Mouse (Mus musculus) myocyte (in vitro differentiated cells): ENCODE measurements around the gene Kif1c. TPM values are rescaled to one million over a fixed set of nuclear protein-coding genes. Genes with fewer than 3 reads are reported as not detected.

Experiments used
- H3K27me3 ChIP-seq: one replicate; pipeline ENCODE4 v1.6.1; 2011; ENCODE audit not compliant: control insufficient read depth, insufficient read depth, insufficient read length
- H3K36me3 ChIP-seq: one replicate; pipeline ENCODE4 v1.6.1; 2011; ENCODE audit not compliant: control insufficient read depth, insufficient read depth
- H3K4me2 ChIP-seq: one replicate; pipeline ENCODE4 v1.6.1; 2011; ENCODE audit warnings: low read depth, control low read depth
- H3K4me3 ChIP-seq: one replicate; pipeline ENCODE4 v1.5.1; 2011; ENCODE audit warnings: mild to moderate bottlenecking, control low read depth, moderate library complexity
- H3K79me2 ChIP-seq: one replicate; pipeline ENCODE4 v1.6.1; 2011; ENCODE audit not compliant: control insufficient read depth, insufficient read depth
- H3ac ChIP-seq: one replicate; pipeline ENCODE4 v1.6.1; 2011; ENCODE audit not compliant: control insufficient read depth, insufficient read length
- CEBPB ChIP-seq: IDR thresholded peaks from 2 replicates; pipeline ENCODE4 v1.6.1; 2011; ENCODE audit warnings: mild to moderate bottlenecking, moderate library complexity; ENCODE audit not compliant: poor library complexity, insufficient read depth, severe bottlenecking
- E2F4 ChIP-seq: IDR thresholded peaks from one replicate; pipeline ENCODE4 v1.6.1; 2011; ENCODE audit warnings: mild to moderate bottlenecking, control low read depth, moderate library complexity; ENCODE audit not compliant: insufficient read depth
- MAX ChIP-seq: IDR thresholded peaks from one replicate; pipeline ENCODE4 v1.6.1; 2011; ENCODE audit warnings: low read depth, mild to moderate bottlenecking, control low read depth
- MYOD1 ChIP-seq, 3 experiments: IDR thresholded peaks; one replicate each; pipeline ENCODE4 v1.6.1; 2011; ENCODE audit warnings: control low read depth in 2 of 3, low read depth in 2 of 3, mild to moderate bottlenecking in 2 of 3, moderate library complexity in 1 of 3; ENCODE audit not compliant: insufficient read length in 2 of 3, control insufficient read depth in 1 of 3
- MYOG ChIP-seq, 3 experiments: IDR thresholded peaks; one replicate each; pipeline ENCODE4 v1.6.1; 2011; ENCODE audit warnings: control low read depth in 2 of 3, low read depth in 2 of 3, mild to moderate bottlenecking in 2 of 3; ENCODE audit not compliant: insufficient read length in 2 of 3, control insufficient read depth in 1 of 3, insufficient read depth in 1 of 3
- POLR2A ChIP-seq: IDR thresholded peaks from one replicate; pipeline ENCODE4 v1.6.1; 2011; ENCODE audit warnings: low read depth, mild to moderate bottlenecking, control low read depth, moderate library complexity; ENCODE audit not compliant: insufficient read length
- POLR2AphosphoS2 ChIP-seq: IDR thresholded peaks from one replicate; pipeline ENCODE4 v1.6.1; 2011; ENCODE audit warnings: low read depth, control low read depth; ENCODE audit not compliant: insufficient read length
- REST ChIP-seq: IDR thresholded peaks from one replicate; pipeline ENCODE4 v1.6.1; 2011; ENCODE audit warnings: mild to moderate bottlenecking, control low read depth, moderate library complexity; ENCODE audit not compliant: insufficient read depth, insufficient read length
- SRF ChIP-seq: IDR thresholded peaks from one replicate; pipeline ENCODE4 v1.6.1; 2011; ENCODE audit warnings: low read depth; ENCODE audit not compliant: control insufficient read depth, insufficient read length
- TCF12 ChIP-seq: IDR thresholded peaks from one replicate; pipeline ENCODE4 v1.6.1; 2011; ENCODE audit warnings: mild to moderate bottlenecking, control low read depth; ENCODE audit not compliant: poor library complexity, insufficient read depth, severe bottlenecking
- TCF3 ChIP-seq: IDR thresholded peaks from one replicate; pipeline ENCODE4 v1.6.1; 2011; ENCODE audit warnings: low read depth, control low read depth; ENCODE audit not compliant: insufficient read length
- USF1 ChIP-seq: IDR thresholded peaks from one replicate; pipeline ENCODE4 v1.6.1; 2011; ENCODE audit warnings: low read depth, mild to moderate bottlenecking, control low read depth, moderate library complexity
- polyA plus RNA-seq: library from polyadenylated mRNA; unstranded; fragments of >200 nt; fragmentation: generic; extraction: Trizol; gene quantifications from one replicate; pipeline ENCODE4 v1.2.1, GENCODE M21; 2012; ENCODE audit warnings: missing spikeins

Gene Kif1c
- polyA plus RNA-seq, 1 experiment, result 96.3 TPM

- Histone ChIP-seq H3K4me3 (peak overlapping the region; percentile 68), H3K36me3 (no peaks in the 10 kb centered on the region), H3K27me3 (no peaks in the 10 kb centered on the region), H3K4me2 (peak overlapping the region; percentile 78), H3ac (peak overlapping the region; percentile 53), H3K79me2 (no peaks in the 10 kb centered on the region)
- TF ChIP-seq MAX (no peak), MYOG (IDR thresholded peaks at IDR 0.05; ENCODE audit: control insufficient read depth in 1 of 3, insufficient read depth in 1 of 3, insufficient read length in 2 of 3, low read depth in 2 of 3) (no peak), SRF (no peak), POLR2AphosphoS2 (no peak), MYOD1 (IDR thresholded peaks at IDR 0.05; ENCODE audit: control insufficient read depth in 1 of 3, insufficient read length in 2 of 3, low read depth in 2 of 3) (no peak), CEBPB (no peak), TCF12 (no peak), E2F4 (no peak), USF1 (no peak), TCF3 (no peak), POLR2A (no peak), REST (no peak)
Observed at GRCm38 (mm10) chr11:70688372-70688771, 12.0 kb upstream of the Kif1c start.

DNA sequence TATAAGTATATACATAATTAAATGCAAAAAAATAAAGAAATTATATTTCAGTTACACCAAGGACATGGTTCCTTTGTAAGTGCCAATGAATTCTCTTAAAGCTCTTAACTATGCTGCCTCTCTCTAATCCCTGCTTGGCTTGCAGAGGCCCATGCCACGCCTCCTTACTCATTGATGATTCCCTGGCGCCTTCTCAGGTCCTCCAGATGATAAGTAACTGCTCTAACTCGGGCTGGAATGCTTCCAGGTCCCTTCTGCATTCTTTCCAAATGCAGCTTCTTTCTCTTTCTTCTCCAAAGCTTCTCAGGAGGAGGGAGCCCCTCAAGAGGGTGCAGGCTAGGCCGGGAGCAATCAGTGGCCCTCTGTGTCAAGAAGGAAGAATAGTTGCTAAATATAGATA is 10.8 kb upstream of the Kif1c start:
- Histone ChIP-seq H3K36me3 (no peaks in the 10 kb centered on the region), H3K4me2 (no peak overlapping the region), H3ac (no peak overlapping the region), H3K4me3 (no peak overlapping the region), H3K27me3 (no peaks in the 10 kb centered on the region), H3K79me2 (no peaks in the 10 kb centered on the region)
- no peak for TF ChIP-seq E2F4
- TF ChIP-seq POLR2AphosphoS2, result no peak
- no peak for TF ChIP-seq MYOD1 (IDR thresholded peaks at IDR 0.05; ENCODE audit: control insufficient read depth in 1 of 3, insufficient read length in 2 of 3, low read depth in 2 of 3)
- TF ChIP-seq CEBPB, result no peak
- TF ChIP-seq TCF3, result no peak
- no peak for TF ChIP-seq MYOG (IDR thresholded peaks at IDR 0.05; ENCODE audit: control insufficient read depth in 1 of 3, insufficient read depth in 1 of 3, insufficient read length in 2 of 3, low read depth in 2 of 3)
- no peak for TF ChIP-seq USF1
- TF ChIP-seq MAX, result no peak
- no peak for TF ChIP-seq SRF
- no peak for TF ChIP-seq REST
- no peak for TF ChIP-seq TCF12
- TF ChIP-seq POLR2A, result no peak

DNA sequence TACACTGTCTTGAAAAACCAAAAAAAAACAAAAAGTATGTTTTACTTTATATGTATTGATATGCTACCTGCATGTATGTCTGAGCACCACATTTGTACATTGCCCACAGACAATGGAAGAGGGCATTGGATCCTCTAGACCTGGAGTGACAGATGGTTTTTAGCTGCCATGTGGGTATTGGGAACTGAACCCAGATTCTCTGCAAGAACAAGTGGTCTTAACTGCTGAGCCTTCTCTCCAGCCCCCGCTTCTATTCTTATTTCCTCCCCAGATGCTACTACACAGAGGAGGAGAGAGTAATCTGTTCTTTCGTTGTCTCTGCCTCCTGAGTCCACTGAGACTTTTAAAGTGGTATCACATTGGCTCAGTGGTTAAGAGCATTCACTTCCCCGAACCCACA is 6.8 kb upstream of the Kif1c start:
- no peak for TF ChIP-seq SRF
- no peak for TF ChIP-seq E2F4
- TF ChIP-seq MYOG (IDR thresholded peaks at IDR 0.05; ENCODE audit: control insufficient read depth in 1 of 3, insufficient read depth in 1 of 3, insufficient read length in 2 of 3, low read depth in 2 of 3), result no peak
- no peak for TF ChIP-seq POLR2AphosphoS2
- no peak for TF ChIP-seq TCF3
- TF ChIP-seq REST, result no peak
- TF ChIP-seq MAX, result no peak
- no peak for TF ChIP-seq POLR2A
- no peak for TF ChIP-seq CEBPB
- TF ChIP-seq TCF12, result no peak
- TF ChIP-seq MYOD1 (IDR thresholded peaks at IDR 0.05; ENCODE audit: control insufficient read depth in 1 of 3, insufficient read length in 2 of 3, low read depth in 2 of 3), result no peak
- TF ChIP-seq USF1, result no peak
- Histone ChIP-seq H3K79me2 (no peaks in the 10 kb centered on the region), H3K4me2 (no peak overlapping the region), H3K4me3 (no peak overlapping the region), H3ac (no peak overlapping the region), H3K27me3 (no peaks in the 10 kb centered on the region), H3K36me3 (no peaks in the 10 kb centered on the region)

DNA sequence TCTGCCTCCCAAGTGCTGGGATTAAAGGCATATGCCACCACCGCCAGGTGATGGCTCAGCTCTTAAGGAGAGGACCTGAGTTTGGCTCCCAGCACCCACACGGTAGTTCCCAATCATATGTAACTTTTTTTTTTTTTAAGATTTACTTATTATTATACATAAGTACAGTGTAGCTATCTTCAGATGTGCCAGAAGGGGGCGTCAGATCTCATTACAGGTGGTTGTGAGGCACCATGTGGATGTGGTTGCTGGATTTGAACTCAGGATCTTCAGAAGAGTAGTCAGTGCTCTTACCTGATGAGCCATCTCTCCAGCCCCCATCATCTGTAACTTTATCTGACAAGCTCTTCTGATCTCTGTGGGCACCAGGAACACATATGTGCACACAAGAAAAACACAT is 3.0 kb upstream of the Kif1c start:
- no peak overlapping the region for H3ac ChIP-seq
- TF ChIP-seq TCF12 (no peak), REST (no peak)
- no peaks in the 10 kb centered on the region for H3K36me3 ChIP-seq
- H3K79me2 ChIP-seq, result peaks cover 18% of the 10 kb centered on the region
- H3K4me2 ChIP-seq, result no peak overlapping the region
- H3K27me3 ChIP-seq, result no peaks in the 10 kb centered on the region
- no peak overlapping the region for H3K4me3 ChIP-seq

DNA sequence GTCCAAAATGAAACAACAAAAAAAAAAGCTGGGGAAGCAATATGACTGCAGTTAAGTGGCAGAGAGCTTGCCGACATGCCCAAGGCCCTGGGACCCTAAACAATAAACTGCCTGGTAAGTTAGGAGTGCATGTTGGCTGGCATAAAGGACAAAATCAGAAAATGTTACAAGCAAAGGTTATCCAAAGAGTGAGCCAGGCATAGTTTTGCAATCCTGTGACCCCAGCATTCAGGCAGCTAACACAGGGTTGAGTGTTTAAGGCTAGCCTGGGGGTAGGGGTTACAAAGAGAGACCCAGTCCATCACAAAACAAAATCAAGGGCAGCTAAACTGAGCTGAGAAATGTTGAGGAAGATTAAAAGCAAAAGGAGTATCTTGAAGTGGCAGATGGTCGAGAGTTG is 1.3 kb upstream of the Kif1c start:
- H3K36me3 ChIP-seq, result peaks cover 10% of the 10 kb centered on the region
- H3K27me3 ChIP-seq, result no peaks in the 10 kb centered on the region
- no peak overlapping the region for H3K4me2 ChIP-seq
- peaks cover 28% of the 10 kb centered on the region for H3K79me2 ChIP-seq
- H3K4me3 ChIP-seq, result peak overlapping the region; percentile 96
- TF ChIP-seq REST, result no peak
- TF ChIP-seq TCF12, result no peak
- no peak for TF ChIP-seq POLR2A
- TF ChIP-seq MYOG (IDR thresholded peaks at IDR 0.05; ENCODE audit: control insufficient read depth in 1 of 3, insufficient read depth in 1 of 3, insufficient read length in 2 of 3, low read depth in 2 of 3), result no peak
- no peak for TF ChIP-seq CEBPB
- TF ChIP-seq SRF, result no peak
- no peak for TF ChIP-seq POLR2AphosphoS2
- TF ChIP-seq E2F4, result no peak
- TF ChIP-seq USF1, result no peak
- no peak for TF ChIP-seq MAX
- no peak for TF ChIP-seq TCF3
- no peak for TF ChIP-seq MYOD1 (IDR thresholded peaks at IDR 0.05; ENCODE audit: control insufficient read depth in 1 of 3, insufficient read length in 2 of 3, low read depth in 2 of 3)
- H3ac ChIP-seq, result no peak overlapping the region
